Mouse (Mus musculus): ENCODE measurements around the gene Pnck. TPM values are rescaled to one million over a fixed set of nuclear protein-coding genes. Genes with fewer than 3 reads are reported as not detected.

The Pnck gene
- total RNA-seq, 2 experiments from 2014 or later, result 108 to 118 TPM

DNA sequence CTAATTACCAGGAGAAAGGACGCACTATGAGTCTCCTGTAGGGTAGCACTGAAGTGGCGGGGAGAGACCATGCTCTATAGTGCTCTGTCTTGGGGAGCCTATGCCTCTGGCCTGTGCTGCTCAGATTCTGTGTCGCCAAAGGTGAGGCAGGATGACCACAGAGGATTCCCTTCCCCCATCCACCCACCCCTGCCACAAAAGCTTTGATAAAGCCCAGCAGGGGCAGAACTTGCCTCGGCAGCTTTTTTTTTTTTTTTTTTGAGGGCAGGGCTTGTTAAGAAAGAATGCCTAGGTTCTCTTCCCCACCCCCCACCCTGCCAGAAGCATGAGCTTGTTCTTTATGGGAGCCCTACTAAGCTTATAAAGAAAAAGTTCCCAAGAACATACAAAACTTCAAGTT is 14.8 kb downstream of the Pnck start:
- DNase-seq (ENCODE audit: low spot score in 2 of 2), result no peak

DNA sequence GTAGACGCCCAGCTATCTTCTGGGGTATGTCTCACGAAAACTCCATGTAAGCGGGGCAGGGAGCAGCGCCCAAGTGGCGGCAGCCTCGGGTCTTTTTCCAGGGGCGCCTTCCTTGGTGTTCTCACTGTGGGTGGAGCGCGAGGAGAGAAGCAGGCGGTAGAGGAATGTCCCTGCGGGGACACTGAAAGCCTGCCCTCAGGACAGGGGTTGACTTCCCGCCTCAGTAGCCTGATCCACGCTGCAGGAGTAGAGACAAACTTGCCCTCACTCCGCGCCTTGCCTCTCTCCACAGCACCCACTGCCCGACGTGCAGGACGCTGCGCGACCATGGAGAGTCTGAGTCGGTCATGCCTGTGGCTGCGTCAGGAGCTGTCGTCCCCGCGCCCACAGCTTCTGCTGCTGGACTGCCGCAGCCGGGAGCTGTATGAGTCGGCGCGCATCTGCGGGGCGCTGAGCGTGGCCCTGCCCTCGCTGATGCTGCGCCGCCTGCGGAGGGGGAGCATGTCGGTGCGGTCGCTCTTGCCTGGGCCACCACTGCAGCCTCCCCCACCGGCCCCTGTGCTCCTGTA is 19.9 kb downstream of the Pnck start:
- DNase-seq (ENCODE audit: low spot score in 2 of 2), result no peak

DNA sequence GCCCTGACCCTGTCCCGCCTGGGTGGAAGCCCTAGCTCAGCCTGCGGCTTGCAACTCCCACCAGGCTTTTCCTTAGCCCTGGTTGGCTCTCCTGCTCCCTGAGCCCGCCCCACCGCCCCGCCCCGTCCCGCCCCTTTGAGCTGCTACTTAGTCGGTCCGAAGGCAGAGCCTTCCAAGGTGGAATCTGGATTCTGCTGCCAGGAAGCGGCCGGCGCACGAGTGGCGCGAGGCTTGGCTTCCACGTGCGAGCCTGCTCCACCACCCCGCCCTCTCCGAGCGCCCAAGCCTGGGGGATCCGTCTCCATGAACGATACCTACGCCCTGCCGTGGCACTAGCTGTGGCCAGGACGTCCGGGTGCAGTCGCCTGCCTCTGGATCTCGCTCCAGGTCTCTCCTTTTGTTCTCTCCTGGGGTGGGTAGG is 20.7 kb downstream of the Pnck start, which contains the start of gene Dusp9:
Gene Dusp9 (plus strand): TSS at position 165 of the 421 bp plus-strand sequence.
- no peak for DNase-seq (ENCODE audit: low spot score in 2 of 2)

DNA sequence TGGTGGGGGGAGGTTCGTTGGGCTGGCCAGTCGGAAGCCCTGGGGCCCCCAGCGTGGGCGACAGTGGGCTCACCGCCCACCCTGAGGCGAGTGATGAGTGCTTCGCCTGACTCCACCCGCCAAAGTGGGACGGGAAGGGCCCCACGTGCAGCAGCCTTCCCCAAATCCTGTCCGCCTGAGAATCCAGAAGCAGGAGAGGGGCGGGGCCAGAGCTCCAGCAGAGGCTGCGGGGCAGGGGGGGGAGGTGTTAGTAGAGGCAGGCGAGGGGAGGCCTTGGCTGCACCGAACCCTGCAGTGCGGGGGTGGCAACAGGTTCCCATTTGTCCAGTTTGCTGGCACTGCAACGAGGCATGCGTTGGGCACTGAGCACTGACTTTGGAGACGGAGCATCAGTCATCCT is 22.5 kb downstream of the Pnck start:
- no peak for DNase-seq (ENCODE audit: low spot score in 2 of 2)

DNA sequence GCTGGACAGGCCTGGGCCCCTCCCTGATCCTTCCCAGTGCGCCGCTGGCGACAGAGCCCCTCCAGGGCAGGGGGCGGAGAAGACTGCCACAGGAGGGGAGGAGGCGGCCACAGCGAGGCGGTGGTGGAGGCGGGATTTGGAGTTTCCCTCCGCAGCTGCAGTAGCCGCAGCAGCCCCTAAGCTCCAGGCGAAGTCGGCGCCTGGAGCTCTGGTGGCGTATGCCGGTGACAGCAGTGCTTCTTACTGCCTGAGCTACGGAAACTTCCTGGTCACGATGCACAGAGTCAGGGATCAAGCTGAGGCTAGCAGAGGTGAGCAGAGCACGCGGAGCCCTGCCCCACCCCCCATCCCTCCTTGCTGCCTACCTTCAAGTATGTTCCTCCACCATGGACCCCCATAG is 24.5 kb downstream of the Pnck start:
- DNase-seq (ENCODE audit: low spot score in 2 of 2), result no peak

DNA sequence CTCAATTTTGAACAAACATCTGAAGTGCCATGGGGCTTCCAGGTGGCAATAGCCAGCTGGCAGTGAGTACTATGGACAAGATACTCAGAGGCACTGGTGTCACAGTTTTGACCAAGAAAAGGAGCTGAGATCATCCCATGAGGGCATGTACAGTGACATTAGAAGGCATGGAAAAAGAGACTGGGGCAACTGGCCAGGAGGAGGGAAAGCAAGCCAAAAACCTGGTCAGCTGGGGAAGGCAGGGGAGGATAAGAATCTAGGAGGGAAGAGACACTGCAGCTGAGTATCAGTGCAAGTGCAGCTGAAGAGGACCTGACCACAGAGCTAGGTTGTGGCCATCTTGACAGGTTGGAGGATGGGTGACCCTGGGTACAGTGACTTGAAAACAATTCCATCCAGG is 32.9 kb downstream of the Pnck start:
- DNase-seq (ENCODE audit: low spot score in 2 of 2), result no peak

DNA sequence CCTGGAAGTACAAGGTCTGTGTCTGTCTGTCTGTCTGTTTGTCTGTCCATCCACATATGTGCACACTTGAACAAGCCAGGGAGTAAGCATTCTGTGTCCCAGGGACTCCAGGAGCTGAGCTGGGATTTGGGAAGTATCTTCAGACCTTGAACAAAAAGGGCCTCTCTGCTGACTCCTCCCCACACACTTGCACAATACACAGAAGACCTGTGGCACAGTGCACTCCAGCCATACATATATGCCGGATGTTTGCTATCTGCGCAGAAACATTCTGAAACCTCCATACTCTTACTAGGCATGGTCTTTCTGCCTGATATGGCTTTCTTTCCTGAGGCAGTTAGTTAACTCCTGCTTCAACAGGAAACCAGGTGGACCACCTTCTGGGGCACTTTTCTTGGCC is 40.0 kb downstream of the Pnck start:
- no peak for DNase-seq (ENCODE audit: low spot score in 2 of 2)

DNA sequence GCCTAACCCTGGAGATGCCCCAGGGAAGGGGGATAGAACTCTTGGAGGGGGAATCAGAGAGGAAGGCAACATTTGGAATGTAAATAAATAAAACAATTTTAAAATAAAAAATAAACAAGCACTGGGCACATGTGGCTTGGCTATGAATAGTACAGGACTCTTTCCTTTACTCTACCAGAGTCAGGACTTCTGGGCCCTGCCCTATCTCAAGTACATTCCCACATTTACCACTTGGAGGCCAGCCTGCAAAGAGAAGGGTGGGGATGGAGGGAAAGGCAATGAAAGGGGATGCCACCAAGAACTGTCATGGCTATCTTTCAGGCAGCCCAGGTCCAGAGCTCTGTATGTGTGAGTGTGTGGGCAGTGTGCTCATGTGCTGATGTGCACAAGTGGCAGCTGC is 40.5 kb downstream of the Pnck start:
- no peak for DNase-seq (ENCODE audit: low spot score in 2 of 2)

DNA sequence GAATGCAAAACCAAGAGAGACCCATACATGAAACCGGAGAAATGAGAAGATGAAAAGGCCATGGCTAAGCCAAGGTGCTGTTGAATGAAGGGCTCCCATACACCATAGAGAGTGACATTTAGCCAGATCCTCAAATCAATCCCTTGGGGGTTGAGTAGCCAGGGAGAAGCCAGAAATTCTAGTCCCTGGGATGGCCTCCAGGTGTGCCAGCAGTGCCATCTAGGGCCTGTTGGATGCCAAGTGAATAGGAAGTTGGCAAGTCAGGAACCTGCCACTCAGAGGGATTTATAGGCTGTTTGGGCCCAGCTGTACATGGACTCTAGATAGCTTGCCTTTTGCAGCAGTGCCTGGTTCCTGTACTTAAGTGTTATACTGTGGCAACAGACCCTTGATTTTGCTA is 44.0 kb downstream of the Pnck start:
- no peak for DNase-seq (ENCODE audit: low spot score in 2 of 2)

DNA sequence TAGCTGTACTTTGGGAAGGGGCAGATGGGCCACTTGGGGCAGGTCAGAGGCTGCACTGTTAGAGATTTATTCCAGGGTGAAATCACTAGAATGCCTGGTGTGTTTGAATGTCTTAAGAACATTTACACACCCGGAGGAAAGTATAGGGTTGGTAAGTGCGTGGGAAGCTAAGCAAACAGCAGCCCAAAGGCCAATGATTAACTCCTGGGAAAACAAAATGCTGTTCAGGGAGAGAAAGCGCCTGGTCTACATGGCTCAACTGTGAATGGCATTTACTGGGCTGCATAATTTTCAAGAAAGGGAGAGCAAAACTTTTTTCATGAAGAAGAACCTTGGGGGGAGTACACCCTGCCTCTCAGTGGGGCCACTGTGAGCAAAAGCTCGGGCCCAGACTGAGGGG is 46.3 kb downstream of the Pnck start:
- DNase-seq (ENCODE audit: low spot score in 2 of 2), result no peak

Other genes with a start within 250 kb of the Pnck start
- gene Zfp92, start 249.0 kb downstream of the Pnck start, total RNA-seq (2021), result 1 to 10 TPM; 2.1 to 3.0 TPM
- gene Trex2, start 224.8 kb downstream of the Pnck start, total RNA-seq (2021), result not detected
- 10 to 100 TPM; 10.5 to 11.3 TPM for gene Haus7, start 201.1 kb downstream of the Pnck start, total RNA-seq (2021)
- 10 to 100 TPM; 26.1 to 34.2 TPM for gene Bgn, start 176.5 kb downstream of the Pnck start, total RNA-seq (2021)
- gene Atp2b3, start 157.0 kb downstream of the Pnck start, total RNA-seq (2021), result 100 to 1,000 TPM; 134 to 136 TPM
- 1 to 10 TPM in 1 of 2 experiments, under 1 TPM in 1; 0.85 to 1.0 TPM for gene Dusp9, start 20.7 kb downstream of the Pnck start, total RNA-seq (2021)
- gene Slc6a8, start 13.0 kb upstream of the Pnck start, total RNA-seq (2021), result 100 to 1,000 TPM in 1 of 2 experiments, 10 to 100 TPM in 1; 93.6 to 111 TPM
- 10 to 100 TPM; 69.6 to 70.9 TPM for gene Bcap31, start 56.1 kb upstream of the Pnck start, total RNA-seq (2021)
- gene Abcd1, start 56.5 kb upstream of the Pnck start, total RNA-seq (2021), result 10 to 100 TPM; 15.7 to 16.1 TPM
- 10 to 100 TPM; 21.9 to 23.5 TPM for gene Plxnb3, start 97.0 kb upstream of the Pnck start, total RNA-seq (2021)
- 1 to 10 TPM; 7.0 to 7.8 TPM for gene Srpk3, start 114.3 kb upstream of the Pnck start, total RNA-seq (2021)
- 100 to 1,000 TPM; 166 TPM for gene Idh3g, start 126.8 kb upstream of the Pnck start, total RNA-seq (2021)
- 100 to 1,000 TPM; 100 to 103 TPM for gene Ssr4, start 126.9 kb upstream of the Pnck start, total RNA-seq (2021)
- 100 to 1,000 TPM in 1 of 2 experiments, 10 to 100 TPM in 1; 94.8 to 104 TPM for gene Pdzd4, start 164.9 kb upstream of the Pnck start, total RNA-seq (2021)
- not detected for gene Avpr2, start 232.0 kb upstream of the Pnck start, total RNA-seq (2021)
- gene L1cam, start 236.0 kb upstream of the Pnck start, total RNA-seq (2021), result 100 to 1,000 TPM; 213 to 217 TPM